Mouse (Mus musculus) midbrain, embryonic 14.5 days (tissue): ENCODE results near the gene Gm4559. TPM values are rescaled to one million over a fixed set of nuclear protein-coding genes. Genes with fewer than 3 reads are reported as not detected.
"Not testable (repeated sequence)": the region's sequence is repeated elsewhere in the genome, so short reads cannot be mapped to it uniquely, and the experiment has no call there.

ENCODE experiments used
- ATAC-seq: fragments of 200-750 bp; cut with Nextera tagmentation; 2 replicates; pipeline ENCODE4 v1.8.0; 2017; ENCODE audit warnings: moderate number of reproducible peaks, moderate library complexity; ENCODE audit not compliant: low FRiP score, low TSS enrichment
- DNase-seq: peaks from one replicate; pipeline ENCODE4 v3.0.0-alpha.2; 2015
- H3K27ac ChIP-seq: fragments of 300-500 bp; sonication (generic); replicated peaks from 2 replicates; pipeline ENCODE4 v1.5.1; 2014; ENCODE audit warnings: mild to moderate bottlenecking, low read depth, low read length, moderate library complexity
- H3K27me3 ChIP-seq: fragments of 300-500 bp; sonication (generic); 2 replicates; pipeline ENCODE4 v1.6.1; 2014; ENCODE audit warnings: low read length, control low read depth, mixed read lengths; ENCODE audit not compliant: control insufficient read depth, insufficient read depth
- H3K36me3 ChIP-seq: fragments of 300-500 bp; sonication (generic); 2 replicates; pipeline ENCODE4 v1.6.1; 2014; ENCODE audit warnings: low read length, control low read depth; ENCODE audit not compliant: control insufficient read depth, insufficient read depth
- H3K4me1 ChIP-seq: fragments of 300-500 bp; sonication (generic); 2 replicates; pipeline ENCODE4 v1.6.1; 2014; ENCODE audit warnings: mild to moderate bottlenecking, antibody characterized with exemption, low read length, control low read depth; ENCODE audit not compliant: control insufficient read depth, insufficient read depth
- H3K4me2 ChIP-seq: fragments of 300-500 bp; sonication (generic); 2 replicates; pipeline ENCODE4 v1.6.1; 2014; ENCODE audit warnings: mild to moderate bottlenecking, low read length, moderate library complexity
- H3K4me3 ChIP-seq: fragments of 300-500 bp; sonication (generic); replicated peaks from 2 replicates; pipeline ENCODE4 v1.5.1; 2014; ENCODE audit warnings: low read depth, low read length
- H3K9ac ChIP-seq: fragments of 300-500 bp; sonication (generic); replicated peaks from 2 replicates; pipeline ENCODE4 v1.6.1; 2014; ENCODE audit warnings: mild to moderate bottlenecking, low read length, moderate library complexity
- H3K9me3 ChIP-seq: fragments of 300-500 bp; sonication (generic); 2 replicates; pipeline ENCODE4 v1.6.1; 2016; ENCODE audit warnings: low read length, control low read depth, mixed read lengths; ENCODE audit not compliant: control insufficient read depth
- WGBS: fragments of 180-500 bp; shearing (Covaris S2); extraction: QIAGEN DNeasy Blood & Tissue Kit; methylation state at CpG from one replicate; pipeline ENCODE4 v1.1.7; 2014; 5-methylcytosine and 5-hydroxymethylcytosine counted together
- polyA plus RNA-seq: library from polyadenylated mRNA; unstranded; fragments of >200 nt; fragmentation: Nextera tagmentation; extraction: Ambion mirVana; gene quantifications from 2 replicates; pipeline ENCODE4 v1.2.1, GENCODE M21; 2014

The Gm4559 gene
- polyA plus RNA-seq, 1 experiment from 2014 or later: not detected

DNA sequence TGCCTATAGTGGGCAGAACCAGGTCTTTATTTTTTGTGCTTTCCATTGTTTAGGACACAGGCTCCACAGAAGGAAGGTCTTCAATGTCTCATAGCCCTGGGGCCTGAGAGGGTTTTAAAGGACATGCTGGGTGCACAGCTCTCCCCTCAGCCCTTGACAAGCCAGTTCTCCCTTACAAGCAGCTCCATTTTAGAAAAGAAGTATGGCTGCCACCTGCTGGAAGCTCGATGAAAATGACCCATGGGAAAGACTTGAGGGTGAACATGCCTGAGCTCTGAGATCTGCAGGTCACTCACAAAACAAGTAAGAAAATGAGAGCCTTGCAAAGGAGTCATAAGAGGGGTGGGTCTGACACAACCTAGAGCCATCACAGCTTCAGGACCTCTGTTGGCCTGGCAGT is 24.3 kb downstream of the Gm4559 start:
- ATAC-seq (no peak), DNase-seq (peak; percentile 76)
- H3K9me3 ChIP-seq: no peaks in the 10 kb centered on the region
- no peak overlapping the region for H3K4me2 ChIP-seq
- H3K27me3 ChIP-seq: no peaks in the 10 kb centered on the region
- H3K27ac ChIP-seq: no peak overlapping the region
- H3K36me3 ChIP-seq: no peaks in the 10 kb centered on the region
- H3K9ac ChIP-seq: no peak overlapping the region
- H3K4me1 ChIP-seq: no peaks in the 10 kb centered on the region
- no peak overlapping the region for H3K4me3 ChIP-seq
- 0% methylated on average over 1 of the region's 1 CpGs for WGBS

- no peaks in the 10 kb centered on the region for H3K36me3 ChIP-seq
- WGBS: 68% methylated on average over 2 of the region's 2 CpGs
- DNase-seq (no peak), ATAC-seq (no peak)
- no peak within 1 kb of the TSS for H3K27ac ChIP-seq
- H3K9ac ChIP-seq: no peak within 1 kb of the TSS
- no peak within 1 kb of the TSS for H3K4me3 ChIP-seq
- no peaks in the 10 kb centered on the region for H3K9me3 ChIP-seq
- no peaks in the 10 kb centered on the region for H3K4me1 ChIP-seq
- no peaks in the 10 kb centered on the region for H3K27me3 ChIP-seq
- no peak within 1 kb of the TSS for H3K4me2 ChIP-seq
Observed at GRCm38 (mm10) chr7:142240978-142241377, 33.2 kb downstream of the Gm4559 start, which contains the start of gene Gm40460. TSS of gene Gm40460 (minus strand) at chr7:142241078.

GRCm38 (mm10) chr7:142231540-142231939 is 42.6 kb downstream of the Gm4559 start:
- H3K36me3 ChIP-seq: no peaks in the 10 kb centered on the region
- no peak overlapping the region for H3K4me2 ChIP-seq
- H3K9me3 ChIP-seq: no peaks in the 10 kb centered on the region
- no peak overlapping the region for H3K27ac ChIP-seq
- H3K4me3 ChIP-seq: no peak overlapping the region
- H3K27me3 ChIP-seq: no peaks in the 10 kb centered on the region
- ATAC-seq (no peak), DNase-seq (no peak)
- 44% methylated on average over 1 of the region's 1 CpGs for WGBS
- no peak overlapping the region for H3K9ac ChIP-seq
- no peaks in the 10 kb centered on the region for H3K4me1 ChIP-seq

DNA sequence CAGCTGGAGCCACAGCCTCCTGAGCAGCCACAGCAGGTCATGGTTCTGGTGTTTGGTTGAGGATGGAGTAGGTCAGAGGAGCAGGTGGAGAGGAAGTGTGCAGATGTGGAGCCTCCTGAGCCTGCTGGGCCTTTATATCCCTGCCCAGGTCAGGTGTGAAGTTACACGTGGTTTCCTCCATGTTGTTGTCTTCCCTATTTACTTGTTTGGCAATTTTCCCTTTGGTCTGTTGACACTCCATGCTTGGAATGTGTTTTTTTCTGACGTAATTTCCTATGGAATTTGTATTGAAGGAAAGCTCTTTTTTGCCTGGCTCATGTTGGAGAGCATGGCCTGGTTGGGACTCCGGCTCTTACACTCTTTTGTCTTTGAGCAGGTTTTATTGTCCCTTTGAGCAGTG is 44.3 kb downstream of the Gm4559 start, which contains the start of gene Krtap5-5:
Gene Krtap5-5, minus strand, starts transcription at position 101 of the 400 bp plus-strand sequence.
- not testable (repeated sequence) for H3K4me2 ChIP-seq, H3K9ac ChIP-seq, H3K4me3 ChIP-seq, H3K4me1 ChIP-seq, H3K27me3 ChIP-seq, DNase-seq, ATAC-seq, H3K27ac ChIP-seq, H3K36me3 ChIP-seq, H3K9me3 ChIP-seq
- 55% methylated on average over 3 of the region's 3 CpGs for WGBS

GRCm38 (mm10) chr7:142224518-142224917 is 49.6 kb downstream of the Gm4559 start:
- DNase-seq (no peak), ATAC-seq (no peak)
- Histone ChIP-seq H3K27ac (no peak overlapping the region), H3K4me3 (no peak overlapping the region), H3K9ac (no peak overlapping the region), H3K9me3 (no peaks in the 10 kb centered on the region), H3K4me2 (no peak overlapping the region), H3K36me3 (no peaks in the 10 kb centered on the region), H3K4me1 (no peaks in the 10 kb centered on the region), H3K27me3 (no peaks in the 10 kb centered on the region)
- 51% methylated on average over 2 of the region's 2 CpGs for WGBS

Other genes starting within 250 kb of the Gm4559 start
- gene Mob2, start 213.3 kb downstream of the Gm4559 start, polyA plus RNA-seq: 53.5 and 57.2 TPM in 2 replicates
- gene Dusp8, start 178.5 kb downstream of the Gm4559 start, polyA plus RNA-seq: 112 and 126 TPM in 2 replicates
- 0.34 TPM in 1 of 2 replicates, not detected in the other for gene Gm45618, start 153.6 kb downstream of the Gm4559 start, polyA plus RNA-seq
- not detected in 2 replicates for gene Gm39115, start 138.3 kb downstream of the Gm4559 start, polyA plus RNA-seq
- not detected in 2 replicates for gene Gm45337, start 129.8 kb downstream of the Gm4559 start, polyA plus RNA-seq
- not detected in 2 replicates for gene Gm29735, start 117.2 kb downstream of the Gm4559 start, polyA plus RNA-seq
- not detected in 2 replicates for gene Gm4553, start 108.6 kb downstream of the Gm4559 start, polyA plus RNA-seq
- not detected in 2 replicates for gene Krtap5-2, start 98.4 kb downstream of the Gm4559 start, polyA plus RNA-seq
- gene Gm10153, start 84.0 kb downstream of the Gm4559 start, polyA plus RNA-seq: not detected in 2 replicates
- gene Krtap5-3, start 73.0 kb downstream of the Gm4559 start, polyA plus RNA-seq: not detected in 2 replicates
- not detected in 2 replicates for gene Gm7579, start 62.5 kb downstream of the Gm4559 start, polyA plus RNA-seq
- not detected in 2 replicates for gene Krtap5-5, start 44.4 kb downstream of the Gm4559 start, polyA plus RNA-seq
- not detected in 2 replicates for gene Gm40460, start 33.3 kb downstream of the Gm4559 start, polyA plus RNA-seq
- not detected in 2 replicates for gene Gm2431, start 16.0 kb downstream of the Gm4559 start, polyA plus RNA-seq
- gene Krtap5-1, start 22.8 kb upstream of the Gm4559 start, polyA plus RNA-seq: not detected in 2 replicates
- gene Krtap5-4, start 29.2 kb upstream of the Gm4559 start, polyA plus RNA-seq: not detected in 2 replicates
- gene Ifitm10, start 99.4 kb upstream of the Gm4559 start, polyA plus RNA-seq: 3.9 and 6.1 TPM in 2 replicates
- 1.8 TPM in 1 of 2 replicates, not detected in the other for gene Gm49369, start 108.3 kb upstream of the Gm4559 start, polyA plus RNA-seq
- gene Ctsd, start 113.7 kb upstream of the Gm4559 start, polyA plus RNA-seq: 208 and 229 TPM in 2 replicates
- not detected in 2 replicates for gene Syt8, start 160.5 kb upstream of the Gm4559 start, polyA plus RNA-seq
- gene Tnni2, start 167.4 kb upstream of the Gm4559 start, polyA plus RNA-seq: not detected in 2 replicates
- 2.7 and 8.0 TPM in 2 replicates for gene Lsp1, start 186.4 kb upstream of the Gm4559 start, polyA plus RNA-seq
- 1.1 TPM in 1 of 2 replicates, not detected in the other for gene Tnnt3, start 224.5 kb upstream of the Gm4559 start, polyA plus RNA-seq